Mouse (Mus musculus) small intestine, adult 2 months (tissue): ENCODE results near the gene Chsy1.

ENCODE experiments used
- CTCF ChIP-seq: fragments of 200-500 bp; IDR thresholded peaks from 2 replicates; pipeline ENCODE4 v1.5.1; 2012; ENCODE audit warnings: low read depth, mild to moderate bottlenecking, control low read depth, inconsistent platforms, low read length, moderate library complexity, mixed read lengths; ENCODE audit not compliant: insufficient replicate concordance, insufficient read length; ENCODE audit errors: extremely low read depth
- POLR2A ChIP-seq: fragments of 200-500 bp; IDR thresholded peaks from 2 replicates; pipeline ENCODE4 v1.6.1; 2012; ENCODE audit warnings: low read depth, mild to moderate bottlenecking, control low read depth, inconsistent platforms, low read length, moderate library complexity

GRCm38 (mm10) chr7:66127951-66128645 is 18.8 kb downstream of the Chsy1 start:
- TF ChIP-seq POLR2A (no peak), CTCF (no peak)
